Mouse (Mus musculus) thymus, adult 2 months (tissue): ENCODE data around the gene Ephb1.

ENCODE experiments used
- CTCF ChIP-seq: fragments of 200-500 bp; IDR thresholded peaks from 2 replicates; pipeline ENCODE4 v1.5.1; 2012; ENCODE audit warnings: mild to moderate bottlenecking, control low read depth, low read length, moderate library complexity, borderline replicate concordance; ENCODE audit not compliant: control insufficient read depth, poor library complexity, insufficient read depth; ENCODE audit errors: extremely low read depth
- POLR2A ChIP-seq: fragments of 200-500 bp; IDR thresholded peaks from 2 replicates; pipeline ENCODE4 v1.6.1; 2012; ENCODE audit warnings: mild to moderate bottlenecking, low read length, control low read depth, moderate library complexity; ENCODE audit not compliant: control insufficient read depth, poor library complexity, insufficient read depth; ENCODE audit errors: extremely low read depth

DNA sequence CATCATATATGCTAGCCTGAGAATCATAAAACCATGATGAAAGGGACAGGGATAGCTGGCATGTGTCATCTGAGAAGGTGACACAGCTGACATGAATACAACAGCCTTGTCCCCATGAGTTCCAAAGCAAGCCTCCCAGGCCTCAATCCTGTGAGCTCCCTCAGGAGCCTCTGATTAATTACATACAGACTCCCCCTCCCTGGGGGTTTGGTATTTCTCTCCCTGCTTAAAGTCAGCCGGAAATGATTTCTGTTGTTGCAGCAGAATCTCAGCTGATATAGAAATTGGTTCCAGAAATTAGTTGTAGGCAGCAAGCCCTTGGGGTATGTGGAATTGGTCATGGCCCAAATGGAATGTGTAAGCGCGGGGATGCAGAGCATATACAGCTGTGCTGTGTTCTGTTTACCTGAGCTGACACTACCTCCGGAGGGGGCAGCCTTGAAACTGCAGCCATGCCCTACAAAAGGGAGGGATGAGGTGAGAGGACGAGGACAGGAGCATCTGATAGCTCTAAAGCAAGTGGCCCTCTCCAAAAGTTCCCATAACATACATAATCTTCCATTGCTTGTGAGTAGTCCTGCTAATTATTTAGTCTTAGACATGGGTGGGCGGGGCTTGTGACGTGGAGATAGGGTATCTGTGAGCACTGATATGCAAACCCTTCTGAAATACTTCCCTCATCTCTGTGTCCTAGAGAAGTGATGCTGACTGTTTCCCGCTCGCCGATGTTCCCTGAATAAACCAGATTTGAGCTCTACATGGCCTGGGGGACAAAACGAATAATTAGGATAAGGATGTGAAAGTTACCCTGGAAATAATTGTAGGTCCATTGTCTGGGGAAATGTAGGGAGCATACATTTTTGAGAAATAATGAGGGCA lies 477.1 kb downstream of the Ephb1 start:
- TF ChIP-seq POLR2A: no peak
- TF ChIP-seq CTCF: no peak
